Mouse (Mus musculus) embryonic facial prominence, embryonic 13.5 days (tissue): ENCODE results near the gene Khdc1a. TPM values are rescaled to one million over a fixed set of nuclear protein-coding genes. Genes with fewer than 3 reads are reported as not detected.
"Not testable (repeated sequence)": the region's sequence is repeated elsewhere in the genome, so short reads cannot be mapped to it uniquely, and the experiment has no call there.

Experiments
- ATAC-seq: fragments of 200-750 bp; cut with Nextera tagmentation; 2 replicates; pipeline ENCODE4 v1.8.0; 2017; ENCODE audit warnings: low read depth; ENCODE audit not compliant: insufficient number of reproducible peaks, insufficient read depth, low FRiP score, low TSS enrichment
- H3K27ac ChIP-seq: fragments of 300-500 bp; sonication (generic); 2 replicates; pipeline ENCODE4 v1.5.1; 2015; ENCODE audit warnings: moderate library complexity, mild to moderate bottlenecking, inconsistent platforms
- H3K27me3 ChIP-seq: fragments of 300-500 bp; sonication (generic); 2 replicates; pipeline ENCODE4 v1.6.1; 2015; ENCODE audit warnings: mild to moderate bottlenecking, inconsistent platforms
- H3K36me3 ChIP-seq: fragments of 300-500 bp; sonication (generic); 2 replicates; pipeline ENCODE4 v1.6.1; 2015; ENCODE audit warnings: mild to moderate bottlenecking, inconsistent platforms
- H3K4me1 ChIP-seq: fragments of 300-500 bp; sonication (generic); 2 replicates; pipeline ENCODE4 v1.6.1; 2015; ENCODE audit warnings: inconsistent platforms
- H3K4me2 ChIP-seq: fragments of 300-500 bp; sonication (generic); 2 replicates; pipeline ENCODE4 v1.6.1; 2015; ENCODE audit warnings: moderate library complexity, mild to moderate bottlenecking, inconsistent platforms
- H3K4me3 ChIP-seq: fragments of 300-500 bp; sonication (generic); 2 replicates; pipeline ENCODE4 v1.5.1; 2015; ENCODE audit warnings: mild to moderate bottlenecking, inconsistent platforms
- H3K9ac ChIP-seq: fragments of 300-500 bp; sonication (generic); 2 replicates; pipeline ENCODE4 v1.6.1; 2015; ENCODE audit warnings: mild to moderate bottlenecking, inconsistent platforms
- H3K9me3 ChIP-seq: fragments of 300-500 bp; sonication (generic); 2 replicates; pipeline ENCODE4 v1.6.1; 2016; ENCODE audit warnings: inconsistent platforms
- WGBS: fragments of 180-500 bp; shearing (Covaris S2); methylation state at CpG from one replicate; pipeline ENCODE4 v1.1.7; 2015; ENCODE audit warnings: mixed read lengths; 5-methylcytosine and 5-hydroxymethylcytosine counted together
- polyA plus RNA-seq: library from polyadenylated mRNA; unstranded; fragments of >200 nt; fragmentation: Nextera tagmentation; extraction: Ambion mirVana; gene quantifications from 2 replicates; pipeline ENCODE4 v1.2.1, GENCODE M21; 2015

Gene Khdc1a
- polyA plus RNA-seq: not detected in 2 replicates

- H3K4me3 ChIP-seq: no peak within 1 kb of the TSS
- WGBS: 70% methylated on average over 2 of the region's 2 CpGs
Observed at GRCm38 (mm10) chr1:21349341-21349740, at the start of gene Khdc1a. Khdc1a (plus strand) TSS chr1:21349641.

DNA sequence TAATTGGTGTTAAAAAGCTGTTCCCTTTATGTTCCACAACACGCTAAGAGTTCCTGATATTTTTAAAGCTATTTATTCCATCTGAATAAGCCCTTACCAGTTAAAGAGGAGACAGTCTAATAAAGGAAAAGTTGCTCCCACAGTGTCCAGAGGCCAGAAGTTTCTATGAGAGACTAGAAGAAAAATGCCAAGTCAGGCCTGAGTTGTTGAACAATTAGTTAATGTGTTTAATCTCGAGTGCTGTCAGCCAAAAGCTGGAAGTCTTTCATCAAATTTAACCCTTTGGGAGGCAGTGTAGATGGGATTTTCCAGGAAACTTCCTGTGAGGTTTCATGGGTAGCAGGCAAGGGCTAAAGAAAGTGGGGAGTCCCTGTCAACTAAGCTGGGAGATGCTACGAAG lies 49.6 kb upstream of the Khdc1a start:
- Histone ChIP-seq H3K9me3 (no peaks in the 10 kb centered on the region), H3K9ac (no peak overlapping the region), H3K4me2 (no peak overlapping the region), H3K36me3 (no peaks in the 10 kb centered on the region), H3K4me1 (no peaks in the 10 kb centered on the region), H3K27me3 (no peaks in the 10 kb centered on the region), H3K27ac (no peak overlapping the region), H3K4me3 (no peak overlapping the region)
- ATAC-seq: no peak
- WGBS: 58% methylated on average over 3 of the region's 3 CpGs

More at GRCm38 (mm10) chr1:21349341-21349740, at the start of gene Khdc1a:
- Histone ChIP-seq H3K27me3 (no peaks in the 10 kb centered on the region), H3K9me3 (no peaks in the 10 kb centered on the region), H3K4me1 (no peaks in the 10 kb centered on the region), H3K27ac (no peak within 1 kb of the TSS), H3K9ac (no peak within 1 kb of the TSS), H3K4me2 (no peak within 1 kb of the TSS), H3K36me3 (no peaks in the 10 kb centered on the region)
- no peak for ATAC-seq

DNA sequence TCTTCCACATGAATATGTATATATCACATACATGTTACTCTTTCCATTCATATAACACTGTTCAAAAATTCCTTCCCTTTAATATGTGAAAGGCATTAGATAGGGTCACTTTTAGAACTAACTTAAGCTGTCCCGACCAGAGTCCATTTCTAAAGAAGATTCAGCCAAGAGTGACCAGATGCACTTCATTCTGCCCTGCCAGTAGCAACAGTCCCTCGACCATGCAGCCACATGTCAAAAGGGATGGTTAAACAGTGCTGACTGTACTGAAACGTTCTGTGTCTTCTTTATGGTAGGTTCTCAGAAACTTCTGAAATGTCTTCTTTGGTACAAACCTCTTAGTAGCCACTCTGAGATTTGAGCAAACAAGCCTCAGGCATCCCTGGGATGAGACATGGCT lies 47.8 kb upstream of the Khdc1a start:
- 76% methylated on average over 3 of the region's 3 CpGs for WGBS
- Histone ChIP-seq H3K4me3 (no peak overlapping the region), H3K27me3 (no peaks in the 10 kb centered on the region), H3K4me1 (no peaks in the 10 kb centered on the region), H3K27ac (no peak overlapping the region), H3K4me2 (no peak overlapping the region), H3K9ac (no peak overlapping the region), H3K9me3 (no peaks in the 10 kb centered on the region), H3K36me3 (no peaks in the 10 kb centered on the region)
- ATAC-seq: no peak

- Histone ChIP-seq H3K27me3 (no peaks in the 10 kb centered on the region), H3K4me1 (no peaks in the 10 kb centered on the region), H3K36me3 (no peaks in the 10 kb centered on the region), H3K4me3 (no peak overlapping the region), H3K9me3 (no peaks in the 10 kb centered on the region), H3K4me2 (no peak overlapping the region), H3K27ac (no peak overlapping the region), H3K9ac (no peak overlapping the region)
- no peak for ATAC-seq
- WGBS: 63% methylated on average over 3 of the region's 3 CpGs
Observed at GRCm38 (mm10) chr1:21304174-21304573, 45.3 kb upstream of the Khdc1a start.

GRCm38 (mm10) chr1:21304646-21305045 lies 44.8 kb upstream of the Khdc1a start:
- ATAC-seq: no peak
- Histone ChIP-seq H3K9ac (no peak overlapping the region), H3K27me3 (no peaks in the 10 kb centered on the region), H3K27ac (no peak overlapping the region), H3K4me3 (no peak overlapping the region), H3K4me1 (no peaks in the 10 kb centered on the region), H3K4me2 (no peak overlapping the region), H3K36me3 (no peaks in the 10 kb centered on the region), H3K9me3 (no peaks in the 10 kb centered on the region)
- WGBS: 75% methylated on average over 4 of the region's 4 CpGs

DNA sequence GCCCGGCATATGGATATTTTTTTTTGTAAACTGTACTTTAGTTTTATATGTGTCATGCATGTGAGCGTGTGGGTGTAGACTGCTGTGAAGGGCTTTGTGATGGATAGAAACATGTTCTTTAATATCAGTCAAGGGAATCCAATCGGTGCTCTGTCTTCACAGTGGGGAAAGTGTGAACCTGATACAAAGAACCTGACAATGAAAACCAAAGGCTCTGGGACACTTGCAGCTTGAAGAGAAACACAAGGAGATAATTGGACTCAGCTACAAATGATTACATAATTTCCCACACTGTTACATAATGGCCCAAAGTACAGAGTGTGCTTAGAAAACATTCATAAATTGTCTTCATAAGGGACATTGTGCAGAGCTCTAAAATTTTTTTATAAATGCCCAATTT lies 44.0 kb upstream of the Khdc1a start:
- no peaks in the 10 kb centered on the region for H3K36me3 ChIP-seq
- WGBS: 84% methylated on average over 3 of the region's 3 CpGs
- no peak for ATAC-seq
- H3K4me2 ChIP-seq: no peak overlapping the region
- no peaks in the 10 kb centered on the region for H3K4me1 ChIP-seq
- H3K9me3 ChIP-seq: no peaks in the 10 kb centered on the region
- no peak overlapping the region for H3K27ac ChIP-seq
- H3K4me3 ChIP-seq: no peak overlapping the region
- no peak overlapping the region for H3K9ac ChIP-seq
- H3K27me3 ChIP-seq: no peaks in the 10 kb centered on the region

GRCm38 (mm10) chr1:21314336-21314735 lies 35.1 kb upstream of the Khdc1a start:
- 80% methylated on average over 2 of the region's 2 CpGs for WGBS
- Histone ChIP-seq H3K27me3 (no peaks in the 10 kb centered on the region), H3K27ac (no peak overlapping the region), H3K9ac (no peak overlapping the region), H3K9me3 (no peaks in the 10 kb centered on the region), H3K4me3 (no peak overlapping the region), H3K4me1 (no peaks in the 10 kb centered on the region), H3K36me3 (no peaks in the 10 kb centered on the region), H3K4me2 (no peak overlapping the region)
- no peak for ATAC-seq

DNA sequence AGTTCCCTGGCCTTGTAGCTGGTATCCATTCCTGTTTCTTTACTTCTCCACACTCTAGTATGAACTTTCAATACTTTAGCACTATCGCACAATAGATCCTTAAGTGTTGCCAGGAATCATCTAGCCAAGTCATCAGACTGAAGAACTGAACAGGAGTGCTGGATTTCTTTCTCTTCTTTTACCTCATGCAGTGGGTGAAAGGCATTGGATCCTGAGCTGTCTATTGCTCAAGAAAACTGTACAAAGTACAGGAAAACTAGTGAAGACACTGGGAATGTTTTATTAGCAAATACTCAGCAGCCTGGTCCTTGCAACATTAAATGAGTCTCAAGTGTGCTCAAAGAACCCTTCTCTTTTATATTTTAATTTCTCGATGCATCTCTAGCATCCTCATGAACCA lies 33.7 kb upstream of the Khdc1a start:
- Histone ChIP-seq H3K4me1 (no peaks in the 10 kb centered on the region), H3K9ac (no peak overlapping the region), H3K27ac (no peak overlapping the region), H3K9me3 (no peaks in the 10 kb centered on the region), H3K27me3 (no peaks in the 10 kb centered on the region), H3K4me2 (no peak overlapping the region), H3K4me3 (no peak overlapping the region), H3K36me3 (no peaks in the 10 kb centered on the region)
- WGBS: 86% methylated on average over 2 of the region's 2 CpGs
- no peak for ATAC-seq

DNA sequence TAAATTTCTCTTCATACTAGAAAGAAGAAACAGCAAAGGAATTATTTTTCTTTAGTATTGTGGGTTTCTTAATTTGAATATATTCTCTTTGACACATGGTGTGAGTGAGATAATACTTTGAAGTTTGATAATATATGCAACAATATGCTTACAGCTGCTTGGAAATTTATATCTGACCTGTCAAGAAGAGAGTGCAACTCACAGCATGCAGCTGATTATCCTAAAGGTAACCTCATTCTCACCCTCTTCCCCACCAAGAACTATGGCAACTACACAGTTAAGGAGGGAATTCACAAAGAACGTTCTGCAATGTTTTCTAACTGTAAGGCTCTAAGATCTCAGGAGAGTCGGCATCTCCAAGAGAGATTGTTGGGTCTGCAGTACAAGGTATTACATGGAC lies 33.1 kb upstream of the Khdc1a start:
- no peak overlapping the region for H3K27ac ChIP-seq
- H3K4me2 ChIP-seq: no peak overlapping the region
- no peak for ATAC-seq
- H3K36me3 ChIP-seq: no peaks in the 10 kb centered on the region
- H3K27me3 ChIP-seq: no peaks in the 10 kb centered on the region
- WGBS: 81% methylated on average over 2 of the region's 2 CpGs
- no peak overlapping the region for H3K9ac ChIP-seq
- H3K4me3 ChIP-seq: no peak overlapping the region
- no peaks in the 10 kb centered on the region for H3K4me1 ChIP-seq
- H3K9me3 ChIP-seq: no peaks in the 10 kb centered on the region

GRCm38 (mm10) chr1:21318202-21318601 lies 31.2 kb upstream of the Khdc1a start:
- ATAC-seq: no peak

DNA sequence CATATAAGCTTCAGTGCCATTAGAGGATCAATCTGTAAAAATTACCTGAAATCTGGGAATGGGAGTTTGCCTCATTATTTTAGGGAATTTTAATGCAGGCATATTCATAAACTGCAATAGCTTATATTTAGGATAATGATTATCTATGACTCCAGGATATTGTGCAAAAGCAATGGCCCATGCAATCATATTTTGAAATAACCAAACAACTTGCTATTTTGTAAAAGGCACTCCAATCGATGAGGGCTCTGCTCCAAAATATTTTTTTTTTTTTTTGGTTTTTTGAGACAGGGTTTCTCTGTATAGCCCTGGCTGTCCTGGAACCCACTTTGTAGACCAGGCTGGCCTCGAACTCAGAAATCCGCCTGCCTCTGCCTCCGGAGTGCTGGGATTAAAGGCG lies 29.2 kb upstream of the Khdc1a start:
- H3K36me3 ChIP-seq: not testable (repeated sequence)

More at GRCm38 (mm10) chr1:21318202-21318601, 31.2 kb upstream of the Khdc1a start:
- no peaks in the 10 kb centered on the region for H3K27me3 ChIP-seq
- no peaks in the 10 kb centered on the region for H3K4me1 ChIP-seq
- no peak overlapping the region for H3K27ac ChIP-seq
- no peak overlapping the region for H3K4me3 ChIP-seq
- no peaks in the 10 kb centered on the region for H3K36me3 ChIP-seq
- no peaks in the 10 kb centered on the region for H3K9me3 ChIP-seq
- H3K4me2 ChIP-seq: no peak overlapping the region
- no peak overlapping the region for H3K9ac ChIP-seq

DNA sequence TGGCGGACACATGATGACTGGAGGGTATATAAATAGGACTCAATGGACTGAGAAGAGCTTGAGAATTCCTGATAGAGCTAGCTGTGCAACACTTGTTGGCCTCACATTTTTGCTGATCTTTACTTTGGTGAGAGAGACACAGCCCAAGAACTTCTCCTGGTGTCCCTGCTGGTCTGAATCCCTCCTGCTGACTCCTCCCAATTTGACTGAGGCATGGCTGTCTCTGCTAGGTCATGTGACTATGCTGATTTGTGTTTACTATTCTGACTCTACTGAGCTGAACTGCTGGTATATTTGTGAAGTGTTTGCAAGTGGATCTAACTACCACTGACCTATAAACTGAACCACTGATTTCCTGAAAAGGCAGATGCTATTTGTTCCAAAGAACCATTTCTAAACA lies 27.8 kb upstream of the Khdc1a start:
- no peak overlapping the region for H3K4me3 ChIP-seq
- no peaks in the 10 kb centered on the region for H3K4me1 ChIP-seq
- H3K9me3 ChIP-seq: no peaks in the 10 kb centered on the region
- no peak overlapping the region for H3K4me2 ChIP-seq
- no peak overlapping the region for H3K9ac ChIP-seq
- H3K27ac ChIP-seq: no peak overlapping the region
- H3K27me3 ChIP-seq: no peaks in the 10 kb centered on the region
- 90% methylated on average over 1 of the region's 1 CpGs for WGBS
- no peak for ATAC-seq
- H3K36me3 ChIP-seq: no peaks in the 10 kb centered on the region

More for the DNA sequence above, 29.2 kb upstream of the Khdc1a start:
- H3K27ac ChIP-seq, ATAC-seq, H3K4me3 ChIP-seq, H3K4me1 ChIP-seq, H3K9me3 ChIP-seq, H3K4me2 ChIP-seq, H3K9ac ChIP-seq, H3K27me3 ChIP-seq: not testable (repeated sequence)
- 95% methylated on average over 5 of the region's 5 CpGs for WGBS
